Mouse (Mus musculus) kidney, adult 2 months (tissue): Measurements from ENCODE around the gene Gm9837. TPM values are rescaled to one million over a fixed set of nuclear protein-coding genes. Genes with fewer than 3 reads are reported as not detected.

ENCODE experiments used
- DNase-seq: peaks from one replicate; pipeline ENCODE4 v3.0.0; 2021
- H3K27ac ChIP-seq: fragments of 200-500 bp; 2 replicates; pipeline ENCODE4 v1.5.1; 2012; ENCODE audit warnings: low read depth, low read length, control low read depth, inconsistent platforms; ENCODE audit not compliant: insufficient read depth
- H3K27me3 ChIP-seq: fragments of 200-500 bp; replicated peaks from 2 replicates; pipeline ENCODE4 v1.6.1; 2012; ENCODE audit warnings: mild to moderate bottlenecking, moderate library complexity, low read length, inconsistent platforms; ENCODE audit not compliant: control insufficient read depth, insufficient read depth
- H3K36me3 ChIP-seq: fragments of 200-500 bp; 2 replicates; pipeline ENCODE4 v1.6.1; 2012; ENCODE audit warnings: mild to moderate bottlenecking, moderate library complexity, low read length, inconsistent platforms; ENCODE audit not compliant: control insufficient read depth, insufficient read depth
- H3K4me1 ChIP-seq: fragments of 200-500 bp; 2 replicates; pipeline ENCODE4 v1.6.1; 2011; ENCODE audit warnings: low read length; ENCODE audit not compliant: control insufficient read depth, insufficient read depth
- H3K4me3 ChIP-seq: fragments of 200-500 bp; 2 replicates; pipeline ENCODE4 v1.5.1; 2011; ENCODE audit warnings: mild to moderate bottlenecking, low read depth, low read length, control low read depth; ENCODE audit not compliant: insufficient read depth
- CTCF ChIP-seq: fragments of 200-500 bp; conservative IDR thresholded peaks from 2 replicates; pipeline ENCODE4 v1.5.1; 2011; ENCODE audit warnings: low read depth, mild to moderate bottlenecking, control low read depth, low read length, moderate library complexity, mixed read lengths; ENCODE audit not compliant: insufficient read depth, insufficient read length
- POLR2A ChIP-seq: fragments of 200-500 bp; IDR thresholded peaks from one replicate; pipeline ENCODE4 v1.6.1; 2011; ENCODE audit warnings: low read depth, low read length, control low read depth
- WGBS: fragments of 180-500 bp; shearing (Covaris S2); methylation state at CpG from one replicate; pipeline ENCODE4 v1.1.7; 2018; 5-methylcytosine and 5-hydroxymethylcytosine counted together
- polyA plus RNA-seq: library from polyadenylated mRNA; depleted of rRNA; stranded (reverse); fragments of >200 nt; gene quantifications from 2 replicates; pipeline ENCODE4 v1.2.3, GENCODE M21; 2012

The Gm9837 gene
- polyA plus RNA-seq, 1 experiment: not detected

DNA sequence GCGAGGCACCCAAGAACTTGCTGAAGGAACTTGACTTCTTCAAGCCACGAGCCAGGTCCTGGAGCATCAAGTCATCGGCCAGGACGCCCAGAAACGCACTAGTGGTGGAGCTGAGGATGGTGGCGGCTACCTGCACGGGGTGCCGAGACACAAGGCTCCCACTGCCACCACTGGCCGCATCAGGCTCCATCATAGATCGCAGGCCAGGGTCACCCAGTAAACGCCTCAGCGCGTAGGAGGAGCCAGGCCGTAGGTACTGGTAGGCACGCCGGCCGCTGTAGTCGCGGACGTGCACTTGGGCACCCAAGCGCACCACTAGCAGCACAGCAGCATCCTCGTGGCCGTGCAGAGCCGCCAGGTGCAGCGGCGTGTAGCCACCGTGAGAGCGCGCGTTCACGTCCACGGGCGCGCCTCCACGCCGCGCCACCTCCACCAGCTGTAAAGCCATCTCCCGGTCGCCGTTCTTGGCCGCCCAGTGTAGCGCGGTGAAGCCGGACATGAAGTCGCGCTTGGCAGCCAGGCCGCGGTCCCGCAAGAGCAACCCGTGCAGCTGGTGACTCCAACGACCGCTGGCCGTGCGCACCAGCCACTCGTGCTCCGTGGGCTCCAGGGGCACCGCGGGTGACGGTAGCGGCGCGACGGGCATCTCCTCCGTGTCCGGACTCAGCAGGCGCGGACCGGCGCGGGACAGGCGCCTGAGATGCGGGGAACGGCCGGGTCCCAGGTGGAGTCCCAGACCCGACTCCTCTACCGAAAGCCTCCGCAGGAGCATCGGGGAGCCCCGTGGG lies 8.3 kb upstream of the Gm9837 start:
- Histone ChIP-seq H3K27ac (no peak overlapping the region), H3K4me3 (peak overlapping the region; percentile 38), H3K36me3 (no peaks in the 10 kb centered on the region), H3K27me3 (peaks cover 3% of the 10 kb centered on the region; the same call in 1 of the 2 replicates), H3K4me1 (no peaks in the 10 kb centered on the region)
- TF ChIP-seq CTCF: no peak
- TF ChIP-seq POLR2A: no peak
- WGBS: 9% methylated on average over 79 of the region's 79 CpGs
- DNase-seq: peak; percentile 29

DNA sequence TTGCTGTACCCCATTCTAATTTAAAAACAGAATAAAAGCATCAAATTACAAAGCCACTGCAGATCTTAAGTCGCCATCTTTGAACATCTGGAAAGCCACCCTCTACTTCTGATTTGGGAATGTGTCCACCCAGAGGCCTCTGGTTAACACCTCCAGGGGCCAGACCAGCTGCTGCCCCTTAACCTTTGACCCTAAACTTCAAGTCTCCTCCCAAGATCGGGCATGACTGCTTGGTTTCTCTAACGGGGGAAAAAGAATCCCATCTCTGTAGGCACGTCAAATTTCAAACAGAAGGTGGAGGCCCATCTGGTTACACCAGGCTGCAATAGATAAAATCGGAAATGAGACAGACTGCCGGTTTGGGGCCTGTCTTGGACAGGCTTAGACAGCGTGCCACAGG lies 7.6 kb upstream of the Gm9837 start:
- TF ChIP-seq CTCF (no peak), POLR2A (no peak)
- no peak for DNase-seq
- Histone ChIP-seq H3K27ac (no peak overlapping the region), H3K27me3 (peaks cover 3% of the 10 kb centered on the region; the same call in 1 of the 2 replicates), H3K36me3 (no peaks in the 10 kb centered on the region), H3K4me1 (no peaks in the 10 kb centered on the region), H3K4me3 (no peak overlapping the region)
- 69% methylated on average over 7 of the region's 7 CpGs for WGBS

DNA sequence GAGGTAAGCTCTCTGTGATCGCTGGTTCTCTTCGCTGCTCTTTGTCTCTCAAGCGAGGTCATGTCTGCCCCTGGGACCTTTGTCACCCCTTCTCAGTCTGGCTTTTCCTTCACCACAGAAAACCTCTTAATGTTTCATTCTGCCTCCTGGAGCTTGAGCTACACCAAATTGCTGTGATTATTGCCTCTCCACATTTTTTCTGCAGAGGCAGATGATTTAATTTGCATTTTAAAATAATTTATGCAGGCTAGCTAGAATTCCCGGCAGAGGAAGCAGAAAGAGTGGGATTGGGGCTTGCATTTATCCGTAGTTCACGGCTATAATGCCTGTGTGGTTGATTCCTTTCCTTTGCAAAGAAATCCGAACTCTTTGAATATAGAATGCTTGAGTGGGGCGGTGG lies 5.3 kb upstream of the Gm9837 start:
- H3K27me3 ChIP-seq: peaks cover 3% of the 10 kb centered on the region; the same call in 1 of the 2 replicates
- no peaks in the 10 kb centered on the region for H3K36me3 ChIP-seq
- 29% methylated on average over 8 of the region's 8 CpGs for WGBS

DNA sequence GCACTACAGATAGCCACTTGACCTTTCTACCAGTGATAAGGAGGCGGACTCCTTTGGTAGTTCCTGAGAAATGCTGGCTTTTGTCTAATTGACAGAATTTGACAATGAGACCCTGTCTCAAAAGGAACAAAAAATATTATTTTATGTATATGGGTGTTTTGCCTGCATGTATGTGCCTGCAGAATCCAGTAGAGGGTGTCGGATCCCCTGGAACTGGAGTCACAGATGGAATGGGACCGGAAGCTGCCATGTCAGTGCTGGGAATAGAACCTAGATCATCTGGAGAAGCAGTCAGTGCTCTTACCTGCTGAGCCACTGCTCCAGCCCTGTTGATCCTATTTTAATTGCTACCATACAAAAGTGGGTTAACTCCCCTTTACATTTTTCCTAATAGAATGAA lies 2.4 kb upstream of the Gm9837 start:
- H3K36me3 ChIP-seq: no peaks in the 10 kb centered on the region
- 85% methylated on average over 3 of the region's 3 CpGs for WGBS
- H3K4me1 ChIP-seq: no peaks in the 10 kb centered on the region
- TF ChIP-seq POLR2A: no peak
- TF ChIP-seq CTCF: 0 out of 2 replicates have a peak, but pooled peaks have one; percentile 20
- no peak for DNase-seq
- H3K27ac ChIP-seq: no peak overlapping the region
- no peak overlapping the region for H3K4me3 ChIP-seq
- no peaks in the 10 kb centered on the region for H3K27me3 ChIP-seq

More for the DNA sequence above, 5.3 kb upstream of the Gm9837 start:
- H3K27ac ChIP-seq: no peak overlapping the region
- H3K4me3 ChIP-seq: no peak overlapping the region
- H3K4me1 ChIP-seq: no peaks in the 10 kb centered on the region
- no peak for DNase-seq
- no peak for TF ChIP-seq POLR2A
- TF ChIP-seq CTCF: no peak

- H3K4me1 ChIP-seq: 0 out of 2 replicates have a peak, but pooled peaks cover 2% of the 10 kb centered on the region
- TF ChIP-seq POLR2A: no peak
- no peak for TF ChIP-seq CTCF
- H3K36me3 ChIP-seq: no peaks in the 10 kb centered on the region
- H3K4me3 ChIP-seq: no peak overlapping the region
- H3K27me3 ChIP-seq: no peaks in the 10 kb centered on the region
- H3K27ac ChIP-seq: no peak overlapping the region
- DNase-seq: no peak
- 44% methylated on average over 16 of the region's 16 CpGs for WGBS
Observed at GRCm38 (mm10) chr11:53469294-53469967, 848 bp downstream of the Gm9837 start.

- H3K4me3 ChIP-seq: peak overlapping the region; percentile 38
- no peak overlapping the region for H3K27ac ChIP-seq
- DNase-seq: peak; percentile 78
- H3K36me3 ChIP-seq: no peaks in the 10 kb centered on the region
- no peaks in the 10 kb centered on the region for H3K27me3 ChIP-seq
- H3K4me1 ChIP-seq: peaks cover 5% of the 10 kb centered on the region; the same call in 1 of the 2 replicates
- 13% methylated on average over 40 of the region's 40 CpGs for WGBS
- TF ChIP-seq POLR2A (no peak), CTCF (peak; percentile 69)
Observed at GRCm38 (mm10) chr11:53466231-53466971, 3.9 kb downstream of the Gm9837 start.
